Mouse (Mus musculus): Measurements from ENCODE around the gene C1ra.
"Not testable (repeated sequence)": the region's sequence is repeated elsewhere in the genome, so short reads cannot be mapped to it uniquely, and the experiment has no call there.

C1ra gene

GRCm38 (mm10) chr6:124508292-124508691 lies 3.9 kb upstream of the C1ra start:
- Histone ChIP-seq H3K4me3 (replicated peaks; ENCODE audit: low read length) (peak overlapping the region; percentile 57), H3K36me3 (ENCODE audit: insufficient read depth, low read length) (no peaks in the 10 kb centered on the region), H3K27me3 (ENCODE audit: insufficient read depth, low read length) (no peaks in the 10 kb centered on the region), H3K4me1 (replicated peaks; ENCODE audit: low read depth, low read length) (peaks cover 33% of the 10 kb centered on the region), H3K9me3 (ENCODE audit: low read length) (no peaks in the 10 kb centered on the region)
- TF ChIP-seq NANOG (IDR thresholded peaks at IDR 0.05; ENCODE audit: borderline replicate concordance, low read length) (no peak), CTCF (conservative IDR thresholded peaks at IDR 0.05; ENCODE audit: low read length) (no peak), POU5F1 (IDR thresholded peaks at IDR 0.05; ENCODE audit: borderline replicate concordance, low read length) (no peak)

- peak overlapping the region; percentile 57 for H3K4me3 ChIP-seq (replicated peaks; ENCODE audit: low read length)
- H3K36me3 ChIP-seq (ENCODE audit: insufficient read depth, low read length); H3K27me3 ChIP-seq (ENCODE audit: insufficient read depth, low read length); H3K9me3 ChIP-seq (ENCODE audit: low read length): not testable (repeated sequence)
- H3K4me1 ChIP-seq (replicated peaks; ENCODE audit: low read depth, low read length), result peaks cover 27% of the 10 kb centered on the region
Observed at GRCm38 (mm10) chr6:124509192-124509591, 3.0 kb upstream of the C1ra start.

- Histone ChIP-seq H3K4me1 (replicated peaks; ENCODE audit: low read depth, low read length) (peaks cover 14% of the 10 kb centered on the region), H3K27me3 (ENCODE audit: insufficient read depth, low read length) (no peaks in the 10 kb centered on the region), H3K4me3 (replicated peaks; ENCODE audit: low read length) (no peak overlapping the region), H3K9me3 (ENCODE audit: low read length) (no peaks in the 10 kb centered on the region), H3K36me3 (ENCODE audit: insufficient read depth, low read length) (no peaks in the 10 kb centered on the region)
- no peak for TF ChIP-seq CTCF (conservative IDR thresholded peaks at IDR 0.05; ENCODE audit: low read length)
- no peak for TF ChIP-seq POU5F1 (IDR thresholded peaks at IDR 0.05; ENCODE audit: borderline replicate concordance, low read length)
- TF ChIP-seq NANOG (IDR thresholded peaks at IDR 0.05; ENCODE audit: borderline replicate concordance, low read length), result no peak
Observed at GRCm38 (mm10) chr6:124511936-124512335, 269 bp upstream of the C1ra start.

GRCm38 (mm10) chr6:124517733-124518132 lies 5.5 kb downstream of the C1ra start:
- H3K4me1 ChIP-seq (replicated peaks; ENCODE audit: low read depth, low read length); H3K9me3 ChIP-seq (ENCODE audit: low read length); H3K36me3 ChIP-seq (ENCODE audit: insufficient read depth, low read length); H3K4me3 ChIP-seq (replicated peaks; ENCODE audit: low read length); H3K27me3 ChIP-seq (ENCODE audit: insufficient read depth, low read length): not testable (repeated sequence)

- H3K27me3 ChIP-seq (ENCODE audit: insufficient read depth, low read length); H3K4me1 ChIP-seq (replicated peaks; ENCODE audit: low read depth, low read length); H3K4me3 ChIP-seq (replicated peaks; ENCODE audit: low read length); H3K36me3 ChIP-seq (ENCODE audit: insufficient read depth, low read length); H3K9me3 ChIP-seq (ENCODE audit: low read length): not testable (repeated sequence)
Observed at GRCm38 (mm10) chr6:124522082-124522481, 9.9 kb downstream of the C1ra start.

GRCm38 (mm10) chr6:124527881-124528280 lies 15.7 kb downstream of the C1ra start:
- no peak for TF ChIP-seq NANOG (IDR thresholded peaks at IDR 0.05; ENCODE audit: borderline replicate concordance, low read length)
- TF ChIP-seq POU5F1 (IDR thresholded peaks at IDR 0.05; ENCODE audit: borderline replicate concordance, low read length), result no peak
- no peak for TF ChIP-seq CTCF (conservative IDR thresholded peaks at IDR 0.05; ENCODE audit: low read length)
- Histone ChIP-seq H3K27me3 (ENCODE audit: insufficient read depth, low read length) (no peaks in the 10 kb centered on the region), H3K4me3 (replicated peaks; ENCODE audit: low read length) (no peak overlapping the region), H3K9me3 (ENCODE audit: low read length) (no peaks in the 10 kb centered on the region), H3K4me1 (replicated peaks; ENCODE audit: low read depth, low read length) (no peaks in the 10 kb centered on the region), H3K36me3 (ENCODE audit: insufficient read depth, low read length) (no peaks in the 10 kb centered on the region)

GRCm38 (mm10) chr6:124531077-124531476 lies 18.9 kb downstream of the C1ra start:
- TF ChIP-seq POU5F1 (IDR thresholded peaks at IDR 0.05; ENCODE audit: borderline replicate concordance, low read length) (no peak), NANOG (IDR thresholded peaks at IDR 0.05; ENCODE audit: borderline replicate concordance, low read length) (no peak), CTCF (conservative IDR thresholded peaks at IDR 0.05; ENCODE audit: low read length) (no peak)
- no peaks in the 10 kb centered on the region for H3K4me1 ChIP-seq (replicated peaks; ENCODE audit: low read depth, low read length)
- H3K36me3 ChIP-seq (ENCODE audit: insufficient read depth, low read length), result no peaks in the 10 kb centered on the region
- no peaks in the 10 kb centered on the region for H3K27me3 ChIP-seq (ENCODE audit: insufficient read depth, low read length)
- H3K9me3 ChIP-seq (ENCODE audit: low read length), result peaks cover 5% of the 10 kb centered on the region
- H3K4me3 ChIP-seq (replicated peaks; ENCODE audit: low read length), result no peak overlapping the region

GRCm38 (mm10) chr6:124536125-124536829 lies 24.1 kb downstream of the C1ra start:
- H3K27me3 ChIP-seq (ENCODE audit: insufficient read depth, low read length); H3K9me3 ChIP-seq (ENCODE audit: low read length); H3K4me3 ChIP-seq (replicated peaks; ENCODE audit: low read length); H3K36me3 ChIP-seq (ENCODE audit: insufficient read depth, low read length); H3K4me1 ChIP-seq (replicated peaks; ENCODE audit: low read depth, low read length): not testable (repeated sequence)

- H3K9me3 ChIP-seq (ENCODE audit: low read length); H3K27me3 ChIP-seq (ENCODE audit: insufficient read depth, low read length); H3K4me1 ChIP-seq (replicated peaks; ENCODE audit: low read depth, low read length); H3K4me3 ChIP-seq (replicated peaks; ENCODE audit: low read length); H3K36me3 ChIP-seq (ENCODE audit: insufficient read depth, low read length): not testable (repeated sequence)
Observed at GRCm38 (mm10) chr6:124541176-124541575, 29.0 kb downstream of the C1ra start.

GRCm38 (mm10) chr6:124542284-124542683 lies 30.1 kb downstream of the C1ra start, which contains the start of gene C1s1:
Gene C1s1 (minus strand): TSS chr6:124542359.
- H3K9me3 ChIP-seq (ENCODE audit: low read length), result peaks cover 11% of the 10 kb centered on the region
- H3K4me1 ChIP-seq (replicated peaks; ENCODE audit: low read depth, low read length); H3K27me3 ChIP-seq (ENCODE audit: insufficient read depth, low read length); H3K36me3 ChIP-seq (ENCODE audit: insufficient read depth, low read length); H3K4me3 ChIP-seq (replicated peaks; ENCODE audit: low read length): not testable (repeated sequence)
- peak; percentile 65 for TF ChIP-seq CTCF (conservative IDR thresholded peaks at IDR 0.05; ENCODE audit: low read length)
